Mouse (Mus musculus) heart, postnatal 36 days (tissue): ENCODE measurements around the gene Ccdc105. TPM values are rescaled to one million over a fixed set of nuclear protein-coding genes. Genes with fewer than 3 reads are reported as not detected.

Experiments used
- DNase-seq, 2 experiments: peaks; one replicate each; pipeline ENCODE4 v3.0.0; 2021 to 2022
- intact Hi-C: fragments of 180-260 bp; cut with DNase I; formaldehyde crosslinking; loops from one replicate; pipeline ENCODE4 v1.15.1; 2025
- total RNA-seq, 2 experiments: library from RNA; stranded (reverse); gene quantifications; 2 replicates each; pipeline ENCODE4 v1.2.3; 2021

The Ccdc105 gene
- total RNA-seq, 2 experiments from 2014 or later, result not detected

- no peak for DNase-seq
- intact Hi-C loops, result no loop called here
These were observed 36.6 kb downstream of the Ccdc105 start for GRCm38 (mm10) chr10:78716231-78716630.

GRCm38 (mm10) chr10:78715156-78715555 lies 37.7 kb downstream of the Ccdc105 start:
- DNase-seq, result no peak
- intact Hi-C loops, result no loop called here

- DNase-seq, result no peak
- intact Hi-C loops, result no loop called here
These were observed 38.7 kb downstream of the Ccdc105 start for GRCm38 (mm10) chr10:78714129-78714528.

- intact Hi-C loops, result no loop called here
- no peak for DNase-seq
These were observed 42.2 kb downstream of the Ccdc105 start for GRCm38 (mm10) chr10:78710706-78711105.

- intact Hi-C loops, result no loop called here
- DNase-seq, result no peak
These were observed 52.0 kb downstream of the Ccdc105 start for GRCm38 (mm10) chr10:78700881-78701280.

Other genes starting within 250 kb of the Ccdc105 start
- gene Olfr1358, start 235.6 kb downstream of the Ccdc105 start, total RNA-seq, result not detected
- 10 to 100 TPM; 42.3 to 42.7 TPM for gene Ilvbl, start 178.7 kb downstream of the Ccdc105 start, total RNA-seq
- 10 to 100 TPM; 12.0 to 15.2 TPM for gene Syde1, start 161.1 kb downstream of the Ccdc105 start, total RNA-seq
- gene Olfr1357, start 135.0 kb downstream of the Ccdc105 start, total RNA-seq, result not detected
- gene Casp14, start 34.8 kb downstream of the Ccdc105 start, total RNA-seq, result not detected
- under 1 TPM in 1 of 2 experiments, not detected in 1; 0.30 TPM for gene Slc1a6, start 27.4 kb upstream of the Ccdc105 start, total RNA-seq
- not detected for gene Olfr1356, start 99.1 kb upstream of the Ccdc105 start, total RNA-seq
- gene Olfr1355, start 122.5 kb upstream of the Ccdc105 start, total RNA-seq, result not detected
- gene Olfr1354, start 160.1 kb upstream of the Ccdc105 start, total RNA-seq, result not detected
- gene Olfr8, start 197.6 kb upstream of the Ccdc105 start, total RNA-seq, result not detected
- not detected for gene Olfr1353, start 210.2 kb upstream of the Ccdc105 start, total RNA-seq
- not detected for gene Olfr1352, start 228.0 kb upstream of the Ccdc105 start, total RNA-seq